Mouse (Mus musculus): ENCODE results near the gene Cops7a. TPM values are rescaled to one million over a fixed set of nuclear protein-coding genes. Genes with fewer than 3 reads are reported as not detected.

Cops7a gene
- total and polyA plus RNA-seq, 2 experiments from 2014 or later, result 134 to 241 TPM

DNA sequence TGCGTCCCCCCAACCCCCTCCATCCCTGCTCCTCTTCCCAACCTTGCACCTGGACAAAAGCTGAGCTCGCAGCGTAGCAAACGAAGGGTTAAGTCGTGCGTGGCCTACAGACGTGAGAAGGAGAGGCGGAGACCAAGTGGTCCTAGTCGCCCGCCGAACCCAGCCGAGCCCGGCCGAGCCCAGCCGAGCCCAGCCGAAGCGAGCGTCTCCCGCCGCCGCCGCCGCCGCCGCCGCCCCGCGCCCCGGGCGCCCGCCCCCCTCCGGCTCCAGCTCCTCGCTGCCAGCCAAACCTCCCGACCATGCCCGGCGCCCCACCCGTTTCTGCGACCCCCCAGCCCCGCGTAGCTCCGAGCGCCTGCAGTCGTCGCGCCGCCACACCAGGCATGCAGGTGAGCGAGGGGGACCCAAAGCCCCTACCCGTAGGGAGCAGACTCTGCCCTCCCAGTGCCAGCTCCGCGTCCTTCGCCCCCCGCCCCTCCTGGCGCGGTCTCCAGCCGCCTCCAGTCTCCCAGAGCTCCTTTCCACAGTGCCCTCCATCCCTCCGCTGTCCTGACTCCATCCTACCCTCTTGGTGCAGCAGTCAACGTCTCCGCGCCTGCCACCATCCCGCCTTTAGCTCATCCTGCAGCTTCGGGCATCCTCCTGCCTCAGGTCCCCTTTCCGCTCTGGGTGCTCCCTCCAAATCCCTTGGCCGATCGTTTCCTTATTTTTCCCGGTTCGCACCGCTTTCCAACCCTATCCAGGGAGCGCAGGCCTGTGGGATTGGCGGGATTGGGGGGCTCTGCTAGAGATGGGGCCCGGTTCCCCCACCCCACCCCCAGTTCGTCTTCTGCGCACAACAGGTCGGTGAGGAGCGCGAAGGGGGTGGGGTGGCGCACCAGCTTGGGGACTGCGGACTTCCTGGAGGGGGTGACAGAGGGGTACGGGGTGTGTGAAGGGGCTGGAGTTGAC, 31.5 kb upstream of the Cops7a start, which contains the start of gene Pianp:
Pianp (plus strand) TSS at position 144 of the 951 bp plus-strand sequence.
- 1% methylated on average over 57 of the region's 78 CpGs for WGBS
- TF ChIP-seq EP300 (IDR thresholded peaks at IDR 0.05; ENCODE audit: low read depth) (no peak), CTCF (IDR thresholded peaks at IDR 0.05; ENCODE audit: low read depth) (no peak)
- peak within 1 kb of the TSS; percentile 84 for H3K4me2 ChIP-seq (ENCODE audit: low read depth, low read length)
- peak within 1 kb of the TSS; percentile 50 for H3K4me3 ChIP-seq (ENCODE audit: low read depth, low read length)
- H3K9me3 ChIP-seq (replicated peaks; ENCODE audit: control insufficient read depth, low read length), result no peaks in the 10 kb centered on the region
- H3K27ac ChIP-seq (ENCODE audit: low read depth), result no peak within 1 kb of the TSS
- DNase-seq (ENCODE audit: low spot score) (no peak), ATAC-seq (ENCODE audit: insufficient read depth, low read depth) (peak; percentile 52)
- H3K4me1 ChIP-seq (ENCODE audit: control insufficient read depth, insufficient read depth), result peaks cover 6% of the 10 kb centered on the region; the same call in 1 of the 2 replicates
- 0 out of 2 replicates have a peak within 1 kb of the TSS, but pooled peaks have one; percentile 2 for H3K9ac ChIP-seq (replicated peaks; ENCODE audit: low read depth, low read length)
- peaks cover 81% of the 10 kb centered on the region for H3K27me3 ChIP-seq (ENCODE audit: control insufficient read depth, insufficient read depth, low read length)
- H3K36me3 ChIP-seq (replicated peaks; ENCODE audit: control insufficient read depth, insufficient read depth, low read length), result no peaks in the 10 kb centered on the region

- 44% methylated on average over 8 of the region's 8 CpGs for WGBS
- TF ChIP-seq CTCF (IDR thresholded peaks at IDR 0.05; ENCODE audit: low read depth), result no peak
- TF ChIP-seq EP300 (IDR thresholded peaks at IDR 0.05; ENCODE audit: low read depth), result no peak
- no peaks in the 10 kb centered on the region for H3K9me3 ChIP-seq (replicated peaks; ENCODE audit: control insufficient read depth, low read length)
- H3K4me1 ChIP-seq (ENCODE audit: control insufficient read depth, insufficient read depth), result peaks cover 6% of the 10 kb centered on the region; the same call in 1 of the 2 replicates
- no peak overlapping the region for H3K27ac ChIP-seq (ENCODE audit: low read depth)
- DNase-seq (ENCODE audit: low spot score) (no peak), ATAC-seq (ENCODE audit: insufficient read depth, low read depth) (no peak)
- no peak overlapping the region for H3K4me3 ChIP-seq (ENCODE audit: low read depth, low read length)
- H3K9ac ChIP-seq (replicated peaks; ENCODE audit: low read depth, low read length), result no peak overlapping the region
- H3K36me3 ChIP-seq (replicated peaks; ENCODE audit: control insufficient read depth, insufficient read depth, low read length), result no peaks in the 10 kb centered on the region
- no peak overlapping the region for H3K4me2 ChIP-seq (ENCODE audit: low read depth, low read length)
- peaks cover 72% of the 10 kb centered on the region for H3K27me3 ChIP-seq (ENCODE audit: control insufficient read depth, insufficient read depth, low read length)
Observed at GRCm38 (mm10) chr6:124995831-124996403, 30.6 kb upstream of the Cops7a start.

DNA sequence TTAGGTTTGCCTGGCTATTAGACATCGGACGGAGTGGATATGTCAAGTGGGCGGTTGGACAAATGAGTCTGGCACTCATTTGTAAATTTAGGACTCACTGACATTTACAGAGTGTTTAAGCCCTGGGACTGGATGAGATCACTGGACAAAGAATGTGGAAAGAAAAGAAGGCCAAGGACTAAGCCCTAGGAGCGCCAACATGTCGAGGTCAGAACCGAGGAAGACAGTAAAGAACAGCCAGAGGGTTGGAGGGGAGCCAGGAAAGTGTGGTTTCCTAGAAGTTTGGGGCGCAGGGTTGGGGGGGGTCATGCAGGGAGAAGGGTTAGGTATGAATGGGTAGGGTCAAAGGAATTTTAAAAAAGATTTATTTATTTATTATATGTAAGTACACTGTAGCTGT, 29.9 kb upstream of the Cops7a start:
- peaks cover 67% of the 10 kb centered on the region for H3K27me3 ChIP-seq (ENCODE audit: control insufficient read depth, insufficient read depth, low read length)
- H3K27ac ChIP-seq (ENCODE audit: low read depth), result no peak overlapping the region
- no peak for DNase-seq (ENCODE audit: low spot score)
- no peak overlapping the region for H3K4me3 ChIP-seq (ENCODE audit: low read depth, low read length)
- TF ChIP-seq CTCF (IDR thresholded peaks at IDR 0.05; ENCODE audit: low read depth) (no peak), EP300 (IDR thresholded peaks at IDR 0.05; ENCODE audit: low read depth) (no peak)
- no peaks in the 10 kb centered on the region for H3K9me3 ChIP-seq (replicated peaks; ENCODE audit: control insufficient read depth, low read length)
- H3K4me2 ChIP-seq (ENCODE audit: low read depth, low read length), result no peak overlapping the region
- no peak for ATAC-seq (ENCODE audit: insufficient read depth, low read depth)
- peaks cover 6% of the 10 kb centered on the region; the same call in 1 of the 2 replicates for H3K4me1 ChIP-seq (ENCODE audit: control insufficient read depth, insufficient read depth)
- H3K36me3 ChIP-seq (replicated peaks; ENCODE audit: control insufficient read depth, insufficient read depth, low read length), result no peaks in the 10 kb centered on the region
- 67% methylated on average over 7 of the region's 7 CpGs for WGBS
- H3K9ac ChIP-seq (replicated peaks; ENCODE audit: low read depth, low read length), result no peak overlapping the region

DNA sequence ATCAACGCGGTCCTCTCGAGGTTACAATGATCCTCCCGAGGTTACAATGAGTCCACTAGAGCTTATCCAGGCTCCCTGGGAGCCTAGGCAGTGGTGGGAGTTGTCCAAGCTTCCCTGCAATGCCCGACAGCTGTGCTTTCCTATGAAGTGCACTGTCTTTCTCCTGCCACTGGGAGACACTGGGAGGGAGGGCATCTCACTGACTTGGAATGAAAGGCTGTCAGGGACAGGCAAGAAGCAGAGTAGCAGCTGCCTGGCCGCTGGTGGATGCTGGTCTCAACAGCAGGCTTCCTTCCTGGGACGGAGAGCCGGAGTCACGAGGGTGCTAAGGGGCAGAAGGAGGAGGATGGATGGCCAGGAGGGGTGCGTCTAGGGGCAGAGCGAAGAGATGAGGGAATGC, 28.5 kb upstream of the Cops7a start:
- H3K9me3 ChIP-seq (replicated peaks; ENCODE audit: control insufficient read depth, low read length), result 0 out of 2 replicates have a peak, but pooled peaks cover 6% of the 10 kb centered on the region
- H3K4me3 ChIP-seq (ENCODE audit: low read depth, low read length), result no peak overlapping the region
- no peak overlapping the region for H3K9ac ChIP-seq (replicated peaks; ENCODE audit: low read depth, low read length)
- no peak for TF ChIP-seq EP300 (IDR thresholded peaks at IDR 0.05; ENCODE audit: low read depth)
- TF ChIP-seq CTCF (IDR thresholded peaks at IDR 0.05; ENCODE audit: low read depth), result peak; percentile 24; the same call in 1 of the 2 replicates
- peaks cover 54% of the 10 kb centered on the region for H3K27me3 ChIP-seq (ENCODE audit: control insufficient read depth, insufficient read depth, low read length)
- DNase-seq (ENCODE audit: low spot score) (no peak), ATAC-seq (ENCODE audit: insufficient read depth, low read depth) (peak; percentile 49; the same call in 1 of the 2 replicates)
- no peak overlapping the region for H3K27ac ChIP-seq (ENCODE audit: low read depth)
- H3K4me2 ChIP-seq (ENCODE audit: low read depth, low read length), result no peak overlapping the region
- H3K4me1 ChIP-seq (ENCODE audit: control insufficient read depth, insufficient read depth), result peaks cover 6% of the 10 kb centered on the region; the same call in 1 of the 2 replicates
- H3K36me3 ChIP-seq (replicated peaks; ENCODE audit: control insufficient read depth, insufficient read depth, low read length), result no peaks in the 10 kb centered on the region
- WGBS, result 18% methylated on average over 11 of the region's 11 CpGs

- 76% methylated on average over 9 of the region's 9 CpGs for WGBS
- no peak overlapping the region for H3K27ac ChIP-seq (ENCODE audit: low read depth)
- H3K4me3 ChIP-seq (ENCODE audit: low read depth, low read length), result no peak overlapping the region
- no peak for DNase-seq (ENCODE audit: low spot score)
- ATAC-seq (ENCODE audit: insufficient read depth, low read depth), result no peak
- no peaks in the 10 kb centered on the region for H3K36me3 ChIP-seq (replicated peaks; ENCODE audit: control insufficient read depth, insufficient read depth, low read length)
- H3K4me1 ChIP-seq (ENCODE audit: control insufficient read depth, insufficient read depth), result peaks cover 6% of the 10 kb centered on the region; the same call in 1 of the 2 replicates
- no peak overlapping the region for H3K9ac ChIP-seq (replicated peaks; ENCODE audit: low read depth, low read length)
- H3K27me3 ChIP-seq (ENCODE audit: control insufficient read depth, insufficient read depth, low read length), result peaks cover 49% of the 10 kb centered on the region
- no peak overlapping the region for H3K4me2 ChIP-seq (ENCODE audit: low read depth, low read length)
- TF ChIP-seq EP300 (IDR thresholded peaks at IDR 0.05; ENCODE audit: low read depth), result no peak
- no peak for TF ChIP-seq CTCF (IDR thresholded peaks at IDR 0.05; ENCODE audit: low read depth)
- 0 out of 2 replicates have a peak, but pooled peaks cover 6% of the 10 kb centered on the region for H3K9me3 ChIP-seq (replicated peaks; ENCODE audit: control insufficient read depth, low read length)
Observed at GRCm38 (mm10) chr6:124993365-124993764, 28.0 kb upstream of the Cops7a start.
